Mouse (Mus musculus) lung, postnatal 0 days (tissue): Measurements from ENCODE around the gene Efna5.

Experiments
- CTCF ChIP-seq: IDR thresholded peaks from 2 replicates; pipeline ENCODE4 v1.5.1; 2016; ENCODE audit warnings: antibody characterized with exemption, mild to moderate bottlenecking
- EP300 ChIP-seq: IDR thresholded peaks from 2 replicates; pipeline ENCODE4 v1.6.1; 2016; ENCODE audit warnings: antibody characterized with exemption, mild to moderate bottlenecking, control low read depth

DNA sequence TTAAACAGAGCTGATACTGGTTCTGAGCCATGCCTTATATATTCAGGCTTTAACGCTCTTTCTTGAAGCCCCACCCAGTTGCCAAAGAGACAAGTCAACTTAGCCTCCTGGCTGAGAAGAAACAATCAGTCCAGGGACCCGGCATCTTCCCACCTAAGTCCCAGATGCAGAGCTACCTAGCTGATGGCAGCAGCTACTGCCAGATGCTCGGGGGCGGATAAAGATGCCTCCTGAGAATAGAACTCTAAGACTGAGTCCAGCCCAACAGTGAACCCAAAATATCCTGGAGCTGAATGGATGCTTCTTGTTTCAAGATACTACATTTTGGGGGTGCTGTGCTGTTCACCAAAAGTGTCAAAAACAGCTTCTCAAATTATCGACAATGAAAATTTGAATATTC is 8.9 kb upstream of the Efna5 start:
- TF ChIP-seq EP300 (no peak), CTCF (no peak)
